Mouse (Mus musculus) forebrain, embryonic 13.5 days (tissue): ENCODE data around the gene Homer2. TPM values are rescaled to one million over a fixed set of nuclear protein-coding genes. Genes with fewer than 3 reads are reported as not detected.

Source experiments
- polyA plus RNA-seq: library from polyadenylated mRNA; unstranded; fragments of >200 nt; fragmentation: Nextera tagmentation; extraction: Ambion mirVana; gene quantifications from 2 replicates; pipeline ENCODE4 v1.2.1, GENCODE M21; 2015

Homer2 gene
- polyA plus RNA-seq, 1 experiment from 2014 or later, result 27.8 TPM

Other genes starting within 250 kb of the Homer2 start
- gene Ap3b2, start 213.6 kb downstream of the Homer2 start, polyA plus RNA-seq, result 71.6 and 80.6 TPM in 2 replicates
- gene BC048679, start 209.2 kb downstream of the Homer2 start, polyA plus RNA-seq, result not detected in 2 replicates
- gene Fsd2, start 140.6 kb downstream of the Homer2 start, polyA plus RNA-seq, result 0.10 TPM in 2 replicates
- gene Whamm, start 136.3 kb downstream of the Homer2 start, polyA plus RNA-seq, result 4.1 and 4.5 TPM in 2 replicates
- gene Ramac, start 55.4 kb upstream of the Homer2 start, polyA plus RNA-seq, result 154 and 158 TPM in 2 replicates
- gene 3110040N11Rik, start 82.0 kb upstream of the Homer2 start, polyA plus RNA-seq, result 47.8 and 49.8 TPM in 2 replicates
- 86.0 and 86.9 TPM in 2 replicates for gene Btbd1, start 121.9 kb upstream of the Homer2 start, polyA plus RNA-seq
- not detected in 2 replicates for gene Gm10160, start 148.3 kb upstream of the Homer2 start, polyA plus RNA-seq
- 7.2 and 8.8 TPM in 2 replicates for gene Tm6sf1, start 151.5 kb upstream of the Homer2 start, polyA plus RNA-seq
- 51.3 and 55.3 TPM in 2 replicates for gene Hdgfl3, start 226.9 kb upstream of the Homer2 start, polyA plus RNA-seq